Mouse (Mus musculus) bone marrow macrophage, adult 2 months (primary cell): ENCODE measurements around the gene Fam78a.

Source experiments
- CTCF ChIP-seq: IDR thresholded peaks from 2 replicates; pipeline ENCODE4 v1.5.1; 2012; ENCODE audit warnings: low read depth, mild to moderate bottlenecking, low read length, moderate library complexity
- POLR2A ChIP-seq: IDR thresholded peaks from 2 replicates; pipeline ENCODE4 v1.6.1; 2012; ENCODE audit warnings: mild to moderate bottlenecking, low read depth, low read length, borderline replicate concordance

DNA sequence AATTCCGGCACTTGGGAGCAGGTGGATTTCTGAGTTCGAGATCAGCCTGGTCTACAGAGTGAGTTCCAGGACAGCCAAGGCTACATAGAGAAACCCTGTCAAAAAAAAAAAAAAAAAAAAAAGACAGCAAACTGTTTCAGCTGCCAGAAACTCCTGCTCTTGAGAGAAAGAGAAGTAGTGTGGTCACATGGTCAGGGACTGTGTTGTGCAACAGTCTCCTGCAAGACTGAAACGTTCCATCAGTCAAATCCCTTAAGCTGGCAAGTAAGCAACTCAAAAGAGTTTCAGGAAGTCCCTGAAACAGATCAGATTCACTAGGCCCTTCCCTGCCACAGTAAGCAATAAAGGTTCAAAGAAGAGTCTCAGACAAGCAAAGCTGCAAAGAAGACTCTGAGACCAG, 4.9 kb upstream of the Fam78a start:
- TF ChIP-seq POLR2A (no peak), CTCF (no peak)
